Mouse (Mus musculus): ENCODE measurements around the gene Tiam1.

GRCm38 (mm10) chr16:89954525-89954924 is 189.0 kb downstream of the Tiam1 start:
- TF ChIP-seq CTCF (IDR thresholded peaks at IDR 0.05; ENCODE audit: extremely low read depth, insufficient read length, insufficient replicate concordance, low read depth, low read length) (no peak), POLR2A (IDR thresholded peaks at IDR 0.05; ENCODE audit: low read depth, low read length) (no peak)

All from small intestine, adult 2 months (tissue).